Mouse (Mus musculus) forelimb bud, embryonic 11.5 days (tissue): ENCODE results near the gene Cdc42ep1.
"Not testable (repeated sequence)": the region's sequence is repeated elsewhere in the genome, so short reads cannot be mapped to it uniquely, and the experiment has no call there.

ENCODE experiments used
- DNase-seq: peaks from one replicate; pipeline ENCODE4 v3.0.0-alpha.2; 2012; ENCODE audit warnings: low read depth, low spot score

Cdc42ep1 gene

GRCm38 (mm10) chr15:78829636-78830035, 12.8 kb upstream of the Cdc42ep1 start:
- no peak for DNase-seq

DNA sequence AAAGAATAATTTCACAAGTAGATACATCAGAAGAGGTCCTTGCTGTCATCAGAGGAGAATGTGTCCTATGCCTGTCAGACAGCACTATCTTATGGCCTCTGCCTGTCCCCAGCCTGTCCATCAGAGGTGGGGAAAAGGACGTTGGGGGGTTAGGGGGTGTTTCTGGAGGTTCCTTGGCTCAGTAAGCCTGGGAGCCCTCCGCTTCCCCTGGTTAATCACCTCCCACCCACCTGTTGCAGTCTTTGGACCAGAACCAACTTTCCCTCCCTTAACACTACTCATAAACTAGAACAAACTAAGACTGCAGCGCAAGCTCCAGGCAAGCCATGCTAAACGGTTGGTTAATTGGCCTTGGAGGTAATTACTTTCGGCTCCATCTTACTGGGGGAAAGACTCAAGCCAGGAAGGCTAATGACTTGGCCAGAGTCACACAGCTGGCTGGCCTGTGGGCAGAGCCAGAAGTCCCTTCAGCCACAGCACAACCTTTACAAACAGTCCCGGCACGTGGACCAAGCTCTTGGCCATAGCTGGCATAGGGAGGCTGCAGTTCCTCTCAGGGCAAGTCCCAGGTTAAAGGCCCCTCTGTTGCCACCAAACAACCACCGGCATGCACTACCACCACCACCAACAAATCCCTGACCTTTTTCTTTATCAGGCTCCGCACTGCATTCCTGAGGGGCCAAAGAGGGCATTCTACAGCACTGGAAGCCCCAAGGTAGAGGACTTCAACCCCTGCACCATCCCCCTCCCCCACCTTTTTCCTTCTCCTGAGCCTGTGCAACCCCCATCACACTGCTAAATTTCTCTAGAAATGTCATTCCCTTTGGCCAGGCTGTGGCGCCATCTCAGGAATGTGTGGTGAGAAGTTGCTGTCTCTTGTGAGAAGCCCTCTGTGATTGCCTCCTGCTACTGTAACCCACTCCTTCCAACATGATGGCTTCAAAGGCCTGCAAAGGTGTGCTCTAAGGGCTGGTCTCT, 11.4 kb upstream of the Cdc42ep1 start:
- no peak for DNase-seq

DNA sequence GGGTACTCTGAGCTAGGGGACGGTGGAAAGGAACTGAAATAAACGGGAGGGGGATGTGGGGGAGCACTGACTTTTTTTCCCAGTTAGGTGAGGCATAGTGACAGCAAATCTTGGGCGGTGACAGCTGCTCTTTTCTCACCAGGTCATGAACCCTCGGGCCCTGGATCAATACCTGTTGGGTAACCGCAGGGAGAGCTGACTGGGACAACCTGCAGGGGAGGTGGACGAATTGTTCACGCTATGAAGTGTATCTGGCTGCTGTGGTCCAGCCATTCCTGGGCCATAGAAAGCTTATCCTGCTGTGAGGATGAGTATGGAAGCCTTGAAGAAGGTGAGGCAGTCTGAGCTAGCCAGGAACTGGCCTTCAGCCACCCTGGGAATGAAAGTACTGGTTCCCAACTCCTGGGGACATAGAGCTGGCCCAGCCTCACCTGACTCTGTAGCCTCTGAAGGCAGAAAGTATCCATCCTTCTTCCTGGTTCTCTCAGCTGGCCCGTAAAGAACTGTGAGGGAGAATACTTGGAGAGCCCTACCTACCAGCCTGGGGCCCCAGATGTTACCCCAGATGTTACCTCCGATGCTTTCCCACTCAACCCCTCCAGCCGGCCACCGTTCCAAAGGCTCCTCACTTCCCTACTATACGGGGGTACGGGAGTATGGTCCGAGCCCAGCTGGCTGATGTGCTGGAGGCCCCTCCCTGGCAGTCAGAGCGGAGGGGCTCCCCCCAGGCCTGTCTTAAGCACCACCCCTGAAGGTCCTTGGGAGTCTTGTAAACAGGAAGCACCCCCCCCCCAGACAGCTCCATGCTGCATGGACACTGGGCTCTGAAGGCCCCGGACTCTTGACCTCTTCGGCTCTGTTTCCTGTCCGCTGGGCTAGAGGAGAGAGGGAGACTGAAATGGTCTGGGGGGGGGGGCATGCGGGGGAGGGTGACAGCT, 10.4 kb upstream of the Cdc42ep1 start:
- no peak for DNase-seq

DNA sequence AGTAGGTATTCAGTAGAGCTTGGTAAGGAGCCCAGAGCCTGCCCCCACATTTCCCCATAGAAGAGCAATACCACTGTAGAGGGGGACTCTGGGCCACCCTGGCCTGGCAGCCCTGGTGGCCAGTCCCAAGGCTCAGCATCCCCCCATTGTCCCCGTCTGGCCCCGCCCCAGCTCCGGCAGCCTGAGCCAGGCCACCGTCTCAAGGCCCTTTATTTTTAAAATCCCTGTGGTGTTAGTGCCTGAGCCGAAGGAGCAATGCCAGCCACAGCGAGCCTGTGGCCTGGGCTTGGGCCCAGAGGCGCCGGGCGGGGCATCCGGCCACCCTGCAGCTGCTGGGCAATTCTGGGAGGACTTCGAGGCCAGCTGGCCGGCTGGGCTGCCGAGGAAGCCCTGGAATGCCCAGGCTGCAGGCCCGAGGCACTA, 9.7 kb upstream of the Cdc42ep1 start:
- peak; percentile 57 for DNase-seq

DNA sequence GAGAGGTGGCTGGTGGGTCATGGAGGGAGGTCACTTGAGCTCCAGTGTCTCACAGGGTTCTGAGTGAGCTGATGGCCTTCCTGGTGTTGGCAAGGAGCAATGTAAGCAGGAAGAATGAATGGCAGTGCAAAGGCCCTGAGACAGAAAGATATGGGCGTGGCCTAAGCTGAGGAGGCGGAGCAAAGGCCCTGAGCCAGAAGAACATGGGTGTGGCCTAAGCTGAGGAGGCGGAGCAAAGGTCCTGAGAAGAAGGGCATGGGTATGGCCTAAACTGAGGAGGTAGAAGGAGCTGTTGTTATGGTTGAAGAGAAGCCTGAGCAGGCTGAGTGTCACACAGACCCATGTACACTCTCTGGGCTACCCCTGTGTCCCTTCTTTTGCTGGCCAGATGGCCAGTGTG, 8.8 kb upstream of the Cdc42ep1 start:
- no peak for DNase-seq

GRCm38 (mm10) chr15:78834233-78835005, 8.0 kb upstream of the Cdc42ep1 start:
- no peak for DNase-seq

- no peak for DNase-seq
Measured at GRCm38 (mm10) chr15:78835200-78836085, 7.0 kb upstream of the Cdc42ep1 start.

DNA sequence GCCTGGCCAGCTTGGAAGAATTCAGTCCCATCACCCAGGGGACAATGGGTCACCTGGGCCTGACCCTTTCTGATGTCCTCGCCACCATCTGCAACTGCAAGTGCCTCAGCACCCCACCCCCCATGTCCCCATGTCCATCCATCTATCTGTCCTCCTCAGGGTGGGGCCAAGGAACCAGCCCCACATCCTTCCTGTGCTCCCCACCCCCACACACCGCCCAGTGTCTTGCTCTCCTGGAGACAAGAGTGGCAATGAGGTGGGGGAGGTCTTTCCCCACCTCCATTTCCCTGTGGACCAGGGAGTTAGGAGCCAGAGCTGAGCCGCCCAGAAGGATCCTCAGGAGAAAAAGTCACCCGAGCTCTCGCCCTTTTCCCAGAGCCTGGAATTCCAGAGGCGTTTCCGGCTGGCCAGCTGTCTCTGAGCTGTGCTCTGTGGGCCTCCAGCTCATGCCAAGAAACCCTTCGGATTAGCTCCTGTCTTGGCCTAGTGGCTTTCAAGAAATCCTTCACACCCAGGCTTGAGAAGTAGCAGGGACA, 6.3 kb upstream of the Cdc42ep1 start:
- DNase-seq = no peak

- DNase-seq = peak; percentile 77
Measured at GRCm38 (mm10) chr15:78839744-78840143, 2.7 kb upstream of the Cdc42ep1 start.

GRCm38 (mm10) chr15:78840241-78840640, 2.2 kb upstream of the Cdc42ep1 start:
- no peak for DNase-seq

- DNase-seq = no peak
Measured at GRCm38 (mm10) chr15:78840751-78841150, 1.7 kb upstream of the Cdc42ep1 start.

GRCm38 (mm10) chr15:78841161-78841790, 1.1 kb upstream of the Cdc42ep1 start:
- DNase-seq = no peak

- no peak for DNase-seq
Measured at GRCm38 (mm10) chr15:78843581-78844469, 1.4 kb downstream of the Cdc42ep1 start.

DNA sequence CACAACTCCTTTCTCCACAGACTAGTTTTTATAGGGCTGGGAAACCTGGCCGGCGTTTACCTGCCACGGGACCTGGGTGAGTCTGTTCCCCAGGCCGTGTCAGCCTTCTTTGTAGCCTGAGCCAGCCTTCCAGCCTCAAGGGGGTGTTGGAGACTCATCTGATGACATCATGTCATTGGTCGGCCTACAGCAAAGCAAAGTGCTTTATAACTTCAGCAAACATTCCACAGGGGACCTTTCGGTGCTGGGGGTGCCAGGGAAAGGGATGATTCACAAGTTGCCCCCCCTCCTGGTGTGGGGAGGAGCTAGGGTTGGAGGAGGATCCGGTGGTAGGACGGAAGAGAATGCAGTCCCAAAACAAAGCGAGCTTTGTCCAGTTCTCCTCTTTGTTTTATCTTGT, 2.4 kb downstream of the Cdc42ep1 start:
- DNase-seq = no peak

GRCm38 (mm10) chr15:78845321-78845720, 2.9 kb downstream of the Cdc42ep1 start:
- no peak for DNase-seq

DNA sequence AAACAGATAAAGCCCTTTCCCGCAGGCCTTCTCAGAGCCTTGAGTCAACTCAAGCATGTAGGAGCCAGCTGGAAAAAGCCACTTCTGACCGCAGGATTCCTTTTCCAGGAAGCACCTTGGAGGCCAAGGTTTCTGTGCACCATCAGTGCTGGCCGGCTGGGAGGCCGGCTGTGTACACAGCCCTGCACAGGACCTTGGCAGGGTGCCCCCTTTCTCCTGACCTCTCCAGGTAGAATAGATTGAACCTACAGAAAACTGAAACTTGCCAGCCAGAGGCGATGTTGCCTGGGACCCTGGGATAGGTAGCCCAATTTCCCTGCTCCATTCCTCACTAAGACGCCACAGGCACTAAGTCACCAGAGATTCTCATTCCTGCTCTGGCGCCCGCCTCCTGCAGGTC, 3.4 kb downstream of the Cdc42ep1 start:
- DNase-seq = no peak

GRCm38 (mm10) chr15:78846352-78846751, 3.9 kb downstream of the Cdc42ep1 start:
- DNase-seq = no peak

DNA sequence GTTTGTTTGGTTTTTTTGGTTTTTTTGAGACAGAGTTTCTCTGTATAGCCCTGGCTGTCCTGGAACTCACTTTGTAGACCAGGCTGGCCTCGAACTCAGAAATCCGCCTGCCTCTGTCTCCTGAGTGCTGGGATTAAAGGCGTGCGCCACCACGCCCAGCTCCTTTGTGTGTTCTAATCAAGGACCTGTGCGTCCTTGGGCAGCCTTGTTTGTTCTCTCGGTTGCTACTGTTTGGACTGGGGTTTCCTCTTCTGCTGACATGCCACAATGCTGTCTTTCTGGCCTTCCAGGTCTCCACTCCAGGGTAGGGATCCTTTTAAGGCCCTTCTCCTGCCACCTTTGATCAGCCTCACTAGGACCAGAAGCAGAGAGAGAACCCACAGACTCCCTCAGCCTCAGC, 4.4 kb downstream of the Cdc42ep1 start:
- DNase-seq = not testable (repeated sequence)

DNA sequence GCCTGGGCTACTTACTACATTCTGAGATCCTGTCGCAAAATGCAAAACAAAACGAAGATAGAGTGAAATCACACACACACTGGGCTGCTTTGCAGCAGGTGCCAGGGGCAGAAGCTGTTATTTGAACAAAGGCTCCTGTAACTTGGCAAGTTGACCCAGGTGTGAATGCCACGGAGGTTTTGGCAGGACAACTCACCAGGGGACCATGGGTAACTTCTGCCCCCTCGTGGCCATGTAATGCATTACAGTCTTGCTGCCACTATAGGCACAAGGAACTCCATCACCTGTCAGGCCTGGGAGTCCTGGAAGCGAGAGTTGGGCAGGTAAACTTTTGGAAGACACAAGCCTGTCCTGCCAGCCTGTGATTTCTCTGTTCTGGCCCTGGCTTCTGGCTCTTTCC, 6.0 kb downstream of the Cdc42ep1 start:
- DNase-seq = peak; percentile 77
